Mouse (Mus musculus): ENCODE measurements around the gene Tiam1. TPM values are rescaled to one million over a fixed set of nuclear protein-coding genes. Genes with fewer than 3 reads are reported as not detected.
A peak's percentile ranks its signal among the peaks of the same experiment; 100 is the strongest.
"Not testable (repeated sequence)": the region's sequence is repeated elsewhere in the genome, so short reads cannot be mapped to it uniquely, and the experiment has no call there.

Gene Tiam1
- polyA plus RNA-seq, 1 experiment from 2014 or later, result 29.0 TPM

- H3K9me3 ChIP-seq, result no peaks in the 10 kb centered on the region
- H3K36me3 ChIP-seq, result no peaks in the 10 kb centered on the region
- WGBS, result 13% methylated on average over 7 of the region's 7 CpGs
- H3K4me3 ChIP-seq, result no peak overlapping the region
- H3K9ac ChIP-seq, result no peak overlapping the region
- H3K27ac ChIP-seq, result peak overlapping the region; percentile 63
- peak overlapping the region; percentile 44 for H3K4me2 ChIP-seq
- ATAC-seq (ENCODE audit: low FRiP score), result 0 out of 2 replicates have a peak, but pooled peaks have one; percentile 16
- H3K27me3 ChIP-seq, result no peaks in the 10 kb centered on the region
- H3K4me1 ChIP-seq (replicated peaks), result peaks cover 46% of the 10 kb centered on the region
These were observed 70.1 kb downstream of the Tiam1 start for GRCm38 (mm10) chr16:90073510-90073909.

- H3K27ac ChIP-seq, result peak overlapping the region; percentile 63
- 0 out of 2 replicates have a peak overlapping the region, but pooled peaks have one; percentile 7 for H3K4me3 ChIP-seq
- no peaks in the 10 kb centered on the region for H3K36me3 ChIP-seq
- H3K9me3 ChIP-seq, result no peaks in the 10 kb centered on the region
- H3K4me2 ChIP-seq, result peak overlapping the region; percentile 44
- H3K27me3 ChIP-seq, result no peaks in the 10 kb centered on the region
- H3K9ac ChIP-seq, result peak overlapping the region; percentile 20; the same call in 1 of the 2 replicates
- ATAC-seq (ENCODE audit: low FRiP score), result peak; percentile 44; the same call in 1 of the 2 replicates
- H3K4me1 ChIP-seq (replicated peaks), result peaks cover 48% of the 10 kb centered on the region
- WGBS, result 8% methylated on average over 15 of the region's 15 CpGs
These were observed 70.9 kb downstream of the Tiam1 start for GRCm38 (mm10) chr16:90072651-90073050.

- not testable (repeated sequence) for H3K4me2 ChIP-seq, H3K9ac ChIP-seq, H3K27me3 ChIP-seq, H3K4me3 ChIP-seq, H3K27ac ChIP-seq, H3K9me3 ChIP-seq, H3K36me3 ChIP-seq
- peak; percentile 74 for ATAC-seq (ENCODE audit: low FRiP score)
- H3K4me1 ChIP-seq (replicated peaks), result peaks cover 48% of the 10 kb centered on the region
These were observed 72.4 kb downstream of the Tiam1 start for GRCm38 (mm10) chr16:90071125-90071524.

- ATAC-seq (ENCODE audit: low FRiP score), result no peak
- Histone ChIP-seq H3K4me2 (no peak overlapping the region), H3K4me3 (no peak overlapping the region), H3K27me3 (no peaks in the 10 kb centered on the region), H3K9ac (no peak overlapping the region), H3K4me1 (replicated peaks) (peaks cover 48% of the 10 kb centered on the region), H3K27ac (no peak overlapping the region), H3K36me3 (peaks cover 1% of the 10 kb centered on the region; the same call in 1 of the 2 replicates), H3K9me3 (no peaks in the 10 kb centered on the region)
- 74% methylated on average over 11 of the region's 11 CpGs for WGBS
These were observed 73.5 kb downstream of the Tiam1 start for GRCm38 (mm10) chr16:90070104-90070503.

- Histone ChIP-seq H3K9ac (no peak overlapping the region), H3K4me2 (no peak overlapping the region), H3K27ac (no peak overlapping the region), H3K4me1 (replicated peaks) (peaks cover 46% of the 10 kb centered on the region), H3K27me3 (no peaks in the 10 kb centered on the region), H3K4me3 (no peak overlapping the region), H3K36me3 (peaks cover 9% of the 10 kb centered on the region), H3K9me3 (no peaks in the 10 kb centered on the region)
- ATAC-seq (ENCODE audit: low FRiP score), result no peak
- WGBS, result 47% methylated on average over 8 of the region's 8 CpGs
These were observed 74.4 kb downstream of the Tiam1 start for GRCm38 (mm10) chr16:90069197-90069596.

- Histone ChIP-seq H3K9me3 (no peaks in the 10 kb centered on the region), H3K9ac (no peak overlapping the region), H3K4me3 (no peak overlapping the region), H3K4me1 (replicated peaks) (peaks cover 17% of the 10 kb centered on the region), H3K27ac (no peak overlapping the region; the same call in 1 of the 2 replicates), H3K36me3 (peaks cover 10% of the 10 kb centered on the region), H3K27me3 (no peaks in the 10 kb centered on the region), H3K4me2 (no peak overlapping the region)
- WGBS, result 71% methylated on average over 14 of the region's 14 CpGs
- peak; percentile 79 for ATAC-seq (ENCODE audit: low FRiP score)
These were observed 90.6 kb downstream of the Tiam1 start for GRCm38 (mm10) chr16:90052905-90053519.

GRCm38 (mm10) chr16:90052409-90052808, 91.2 kb downstream of the Tiam1 start:
- Histone ChIP-seq H3K36me3 (peaks cover 10% of the 10 kb centered on the region), H3K4me2 (no peak overlapping the region), H3K4me1 (replicated peaks) (peaks cover 17% of the 10 kb centered on the region), H3K27me3 (no peaks in the 10 kb centered on the region), H3K4me3 (no peak overlapping the region), H3K9ac (no peak overlapping the region), H3K9me3 (no peaks in the 10 kb centered on the region), H3K27ac (no peak overlapping the region)
- no peak for ATAC-seq (ENCODE audit: low FRiP score)
- WGBS, result 83% methylated on average over 11 of the region's 11 CpGs

- Histone ChIP-seq H3K4me1 (replicated peaks) (peaks cover 17% of the 10 kb centered on the region), H3K36me3 (peaks cover 9% of the 10 kb centered on the region), H3K4me3 (no peak overlapping the region), H3K9me3 (no peaks in the 10 kb centered on the region), H3K9ac (no peak overlapping the region), H3K27me3 (no peaks in the 10 kb centered on the region), H3K4me2 (no peak overlapping the region), H3K27ac (no peak overlapping the region)
- 86% methylated on average over 7 of the region's 7 CpGs for WGBS
- no peak for ATAC-seq (ENCODE audit: low FRiP score)
These were observed 92.5 kb downstream of the Tiam1 start for GRCm38 (mm10) chr16:90051051-90051450.

GRCm38 (mm10) chr16:90047841-90048240, 95.7 kb downstream of the Tiam1 start:
- no peak overlapping the region for H3K9ac ChIP-seq
- H3K4me1 ChIP-seq (replicated peaks), result peaks cover 9% of the 10 kb centered on the region
- no peak for ATAC-seq (ENCODE audit: low FRiP score)
- H3K36me3 ChIP-seq, result no peaks in the 10 kb centered on the region
- no peak overlapping the region for H3K4me2 ChIP-seq
- no peaks in the 10 kb centered on the region for H3K9me3 ChIP-seq
- H3K27me3 ChIP-seq, result no peaks in the 10 kb centered on the region
- no peak overlapping the region for H3K27ac ChIP-seq
- H3K4me3 ChIP-seq, result no peak overlapping the region
- WGBS, result 89% methylated on average over 6 of the region's 6 CpGs

- no peak overlapping the region for H3K4me2 ChIP-seq
- no peak overlapping the region for H3K9ac ChIP-seq
- peaks cover 2% of the 10 kb centered on the region for H3K4me1 ChIP-seq (replicated peaks)
- ATAC-seq (ENCODE audit: low FRiP score), result no peak
- no peaks in the 10 kb centered on the region for H3K9me3 ChIP-seq
- no peak overlapping the region for H3K4me3 ChIP-seq
- no peak overlapping the region for H3K27ac ChIP-seq
- 83% methylated on average over 12 of the region's 12 CpGs for WGBS
- no peaks in the 10 kb centered on the region for H3K36me3 ChIP-seq
- H3K27me3 ChIP-seq, result no peaks in the 10 kb centered on the region
These were observed 96.9 kb downstream of the Tiam1 start for GRCm38 (mm10) chr16:90046494-90047158.

- Histone ChIP-seq H3K4me2 (no peak overlapping the region), H3K27me3 (no peaks in the 10 kb centered on the region), H3K4me1 (replicated peaks) (peaks cover 13% of the 10 kb centered on the region), H3K36me3 (no peaks in the 10 kb centered on the region), H3K27ac (no peak overlapping the region), H3K9me3 (no peaks in the 10 kb centered on the region), H3K4me3 (no peak overlapping the region), H3K9ac (no peak overlapping the region)
- ATAC-seq (ENCODE audit: low FRiP score), result no peak
- WGBS, result 95% methylated on average over 8 of the region's 8 CpGs
These were observed 98.0 kb downstream of the Tiam1 start for GRCm38 (mm10) chr16:90045611-90046010.

GRCm38 (mm10) chr16:90044004-90044754, 99.4 kb downstream of the Tiam1 start:
- ATAC-seq (ENCODE audit: low FRiP score), result no peak
- 87% methylated on average over 21 of the region's 21 CpGs for WGBS

More at GRCm38 (mm10) chr16:90044004-90044754, 99.4 kb downstream of the Tiam1 start:
- Histone ChIP-seq H3K4me2 (no peak overlapping the region), H3K4me1 (replicated peaks) (peaks cover 17% of the 10 kb centered on the region), H3K27ac (no peak overlapping the region), H3K9me3 (no peaks in the 10 kb centered on the region), H3K4me3 (no peak overlapping the region), H3K9ac (no peak overlapping the region), H3K27me3 (no peaks in the 10 kb centered on the region), H3K36me3 (no peaks in the 10 kb centered on the region)

All from hindbrain, embryonic 13.5 days (tissue).